Mouse (Mus musculus) cerebellum, postnatal 25 days (tissue): ENCODE measurements around the gene Ccdc127.

Experiments
- DNase-seq, 2 experiments: peaks; one replicate each; pipeline ENCODE4 v3.0.0; 2021; ENCODE audit warnings: mixed read lengths in 2 of 2

Gene Ccdc127

DNA sequence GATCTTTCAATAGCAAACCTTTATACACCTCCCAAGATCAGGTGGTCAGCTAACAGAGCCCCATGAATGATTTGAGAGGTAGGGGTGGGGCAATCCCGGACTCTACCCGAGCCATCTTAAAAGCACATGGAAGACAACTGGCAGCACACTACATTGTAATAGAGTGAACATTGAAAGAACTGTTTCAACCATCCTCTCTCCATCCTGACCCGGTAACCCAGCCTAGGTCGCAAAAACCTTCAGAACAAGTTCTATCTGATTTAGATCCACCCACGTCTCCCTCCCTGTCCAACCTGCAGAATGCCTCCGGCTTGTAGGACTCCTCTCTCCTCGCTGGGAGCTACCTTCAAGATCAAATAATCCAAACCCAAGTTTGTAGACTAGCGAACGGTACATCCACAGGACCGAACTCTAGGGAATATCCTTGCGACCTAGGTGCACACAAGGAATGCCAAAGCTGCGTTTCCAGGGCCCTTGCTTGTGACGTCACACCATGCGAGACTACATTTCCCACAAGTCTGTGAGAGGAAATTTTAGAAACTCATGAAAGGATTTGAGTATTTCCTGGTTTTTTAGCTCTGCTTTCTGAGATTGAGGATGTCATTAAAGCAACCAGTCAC, 40.4 kb downstream of the Ccdc127 start, which contains the start of gene Zfp72:
TSS of gene Zfp72 (minus strand) at position 466 of the 620 bp plus-strand sequence.
- DNase-seq, result peak; percentile 69 to 82

DNA sequence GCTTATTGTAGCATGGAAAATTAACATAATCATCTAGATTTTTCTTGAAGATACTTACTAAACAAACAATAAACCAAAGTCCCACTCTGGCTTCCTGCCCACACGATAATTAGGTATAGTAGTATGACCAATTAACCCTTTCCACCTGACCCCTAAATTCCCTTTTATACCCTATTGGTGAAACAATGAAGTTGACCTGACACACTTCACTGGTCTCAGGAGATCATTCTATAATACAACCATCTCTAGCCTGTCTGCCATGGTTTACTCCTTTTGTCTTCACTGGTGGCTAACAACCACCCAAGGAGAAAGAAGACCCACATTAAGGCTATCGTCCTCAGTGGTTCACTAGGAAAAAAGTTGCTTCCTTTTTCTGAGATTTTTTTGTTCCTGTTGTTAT, 41.0 kb downstream of the Ccdc127 start:
- no peak for DNase-seq

DNA sequence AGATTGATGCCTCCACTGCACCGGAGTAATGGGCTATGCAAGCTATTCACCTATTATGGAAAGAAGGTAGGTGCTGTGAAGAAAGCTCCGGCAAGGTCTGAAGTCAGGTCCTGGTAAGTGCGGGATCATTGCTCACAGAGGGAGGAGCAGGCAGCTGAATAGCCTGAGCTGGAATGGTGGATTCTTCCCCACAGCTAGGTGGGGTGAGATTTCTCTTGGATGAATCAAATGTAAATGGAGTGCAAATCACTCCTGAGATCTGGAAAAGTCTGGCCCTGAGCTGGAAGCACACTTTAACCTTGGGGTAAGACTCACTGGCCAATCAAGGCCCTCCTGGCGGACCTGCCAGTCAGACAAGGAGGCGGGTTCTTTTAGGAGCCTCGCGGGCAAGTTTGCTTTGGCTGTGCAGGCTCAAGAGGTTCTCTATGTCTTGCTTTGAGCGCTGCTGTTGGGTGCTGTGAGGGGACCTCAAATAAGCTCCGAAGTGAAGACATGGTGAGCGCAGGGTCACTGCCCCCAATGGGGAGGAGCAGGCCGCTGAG, 49.3 kb downstream of the Ccdc127 start, which contains the start of gene Ftl1-ps1:
TSS of gene Ftl1-ps1 (plus strand) at position 397 of the 542 bp plus-strand sequence.
- no peak for DNase-seq
